Mouse (Mus musculus) intestine, embryonic 14.5 days (tissue): ENCODE data around the gene Eya2. TPM values are rescaled to one million over a fixed set of nuclear protein-coding genes. Genes with fewer than 3 reads are reported as not detected.

Experiments
- ATAC-seq: fragments of 200-750 bp; cut with Nextera tagmentation; replicated peaks from 2 replicates; pipeline ENCODE4 v1.8.0; 2017; ENCODE audit warnings: low read depth, moderate number of reproducible peaks, moderate TSS enrichment, moderate library complexity; ENCODE audit not compliant: low FRiP score, low TSS enrichment
- DNase-seq: peaks from one replicate; pipeline ENCODE4 v3.0.0-alpha.2; 2018; ENCODE audit warnings: low spot score
- H3K27ac ChIP-seq: fragments of 300-500 bp; sonication (generic); 2 replicates; pipeline ENCODE4 v1.5.1; 2014; ENCODE audit warnings: low read depth, mild to moderate bottlenecking, control low read depth
- H3K27me3 ChIP-seq: fragments of 300-500 bp; sonication (generic); replicated peaks from 2 replicates; pipeline ENCODE4 v1.6.1; 2014; ENCODE audit warnings: low read length, control low read depth; ENCODE audit not compliant: control insufficient read depth, insufficient read depth
- H3K36me3 ChIP-seq: fragments of 300-500 bp; sonication (generic); 2 replicates; pipeline ENCODE4 v1.6.1; 2014; ENCODE audit warnings: low read length, control low read depth; ENCODE audit not compliant: control insufficient read depth, insufficient read depth
- H3K4me1 ChIP-seq: fragments of 300-500 bp; sonication (generic); replicated peaks from 2 replicates; pipeline ENCODE4 v1.6.1; 2014; ENCODE audit warnings: low read length, control low read depth, mixed read lengths; ENCODE audit not compliant: control insufficient read depth, insufficient read depth
- H3K4me2 ChIP-seq: fragments of 300-500 bp; sonication (generic); 2 replicates; pipeline ENCODE4 v1.6.1; 2014; ENCODE audit warnings: low read length
- H3K4me3 ChIP-seq: fragments of 300-500 bp; sonication (generic); 2 replicates; pipeline ENCODE4 v1.5.1; 2014; ENCODE audit warnings: low read depth, low read length, control low read depth, mixed read lengths
- H3K9ac ChIP-seq: fragments of 300-500 bp; sonication (generic); 2 replicates; pipeline ENCODE4 v1.6.1; 2014; ENCODE audit warnings: mild to moderate bottlenecking, low read length
- H3K9me3 ChIP-seq: fragments of 300-500 bp; sonication (generic); 2 replicates; pipeline ENCODE4 v1.6.1; 2016; ENCODE audit warnings: low read length, control low read depth; ENCODE audit not compliant: control insufficient read depth
- WGBS: fragments of 180-500 bp; shearing (Covaris S2); extraction: QIAGEN DNeasy Blood & Tissue Kit; methylation state at CpG from one replicate; pipeline ENCODE4 v1.1.7; 2014; 5-methylcytosine and 5-hydroxymethylcytosine counted together
- polyA plus RNA-seq: library from polyadenylated mRNA; unstranded; fragments of >200 nt; fragmentation: Nextera tagmentation; extraction: Ambion mirVana; gene quantifications from 2 replicates; pipeline ENCODE4 v1.2.1, GENCODE M21; 2014

Eya2 gene
- polyA plus RNA-seq, 1 experiment from 2014 or later: 0.85 TPM

DNA sequence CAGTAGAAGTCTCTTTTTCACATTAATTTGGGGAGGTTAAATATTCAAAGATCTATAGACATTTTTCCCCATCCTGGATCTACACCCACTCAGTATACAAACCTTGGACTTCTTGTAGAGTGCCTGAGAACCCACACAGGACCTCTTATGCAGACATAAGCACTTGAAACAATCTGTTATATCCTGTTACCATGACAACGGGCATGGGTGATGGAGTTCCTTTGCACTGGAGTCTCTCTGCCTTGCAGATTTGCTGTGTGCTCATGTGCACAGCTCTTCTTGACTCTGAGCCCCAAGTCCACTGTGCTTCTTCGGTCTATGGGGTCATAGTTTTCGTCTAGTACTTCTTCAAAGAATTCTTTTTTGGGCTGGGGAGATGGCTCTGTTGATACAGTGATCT is 96.2 kb downstream of the Eya2 start:
- no peak for DNase-seq
- H3K4me2 ChIP-seq: no peak overlapping the region
- 86% methylated on average over 3 of the region's 3 CpGs for WGBS

DNA sequence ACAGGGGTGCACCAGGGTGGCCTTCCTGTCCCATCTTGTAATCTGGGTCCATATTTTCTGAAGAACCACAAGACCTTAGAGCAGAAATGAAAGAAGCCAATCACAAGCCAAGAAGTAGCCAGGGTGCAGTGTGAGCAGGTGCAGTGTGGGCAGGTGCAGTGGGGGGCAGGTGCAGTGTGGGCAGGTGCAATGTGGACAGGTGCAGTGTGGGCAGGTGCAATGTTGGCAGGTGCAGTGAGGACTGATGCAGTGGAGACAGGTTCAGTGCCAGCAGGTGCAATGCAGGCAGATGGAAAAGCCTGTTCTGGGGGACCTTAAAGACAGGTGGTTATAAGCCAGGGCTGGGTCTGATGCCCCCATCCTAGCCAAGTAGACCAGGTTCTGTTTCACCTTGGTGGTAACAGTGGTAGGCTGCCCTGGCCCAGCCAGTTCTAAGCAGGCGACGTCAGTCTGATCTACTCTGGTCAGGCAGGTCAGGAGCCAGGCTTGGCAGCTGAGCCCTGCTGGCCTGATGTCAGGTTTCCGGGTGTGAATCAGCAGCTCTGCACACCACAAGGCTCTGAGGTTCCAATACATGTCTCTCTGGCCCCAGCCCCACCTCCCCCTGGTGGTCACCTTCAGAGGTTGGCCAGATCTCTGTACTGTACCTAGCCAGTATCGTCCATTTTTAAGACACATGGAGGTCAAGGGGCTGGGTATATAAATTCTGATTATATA is 98.3 kb downstream of the Eya2 start:
- Histone ChIP-seq H3K4me2 (no peak overlapping the region), H3K36me3 (no peaks in the 10 kb centered on the region), H3K27ac (no peak overlapping the region), H3K4me3 (no peak overlapping the region), H3K4me1 (no peaks in the 10 kb centered on the region), H3K9ac (no peak overlapping the region), H3K9me3 (no peaks in the 10 kb centered on the region), H3K27me3 (no peaks in the 10 kb centered on the region)
- DNase-seq: no peak
- ATAC-seq: peak; percentile 79
- 58% methylated on average over 4 of the region's 4 CpGs for WGBS

More for the DNA sequence above, 96.2 kb downstream of the Eya2 start:
- no peak for ATAC-seq
- no peaks in the 10 kb centered on the region for H3K36me3 ChIP-seq
- H3K9me3 ChIP-seq: no peaks in the 10 kb centered on the region
- no peak overlapping the region for H3K9ac ChIP-seq
- no peaks in the 10 kb centered on the region for H3K4me1 ChIP-seq
- H3K4me3 ChIP-seq: no peak overlapping the region
- no peak overlapping the region for H3K27ac ChIP-seq
- no peaks in the 10 kb centered on the region for H3K27me3 ChIP-seq

DNA sequence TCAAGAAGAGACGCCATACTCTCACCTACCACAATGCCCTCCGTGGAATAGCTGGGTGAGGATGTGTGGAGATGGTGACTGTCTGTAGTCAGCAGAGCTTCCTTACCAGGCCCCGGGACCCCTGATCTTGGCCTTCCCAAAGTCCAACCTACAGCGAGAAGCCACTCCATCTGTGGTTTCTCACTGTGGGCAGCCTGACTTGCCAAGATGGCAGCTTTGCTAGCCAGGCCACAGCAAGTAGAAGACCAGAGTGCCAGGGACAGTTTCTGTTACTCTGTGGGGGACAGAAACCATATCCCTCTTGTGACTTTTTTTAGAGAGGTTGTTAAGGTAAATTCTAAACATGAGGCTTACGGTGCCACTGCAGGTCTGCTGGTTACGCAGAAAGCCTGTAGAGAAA is 99.9 kb downstream of the Eya2 start:
- Histone ChIP-seq H3K4me3 (no peak overlapping the region), H3K9me3 (no peaks in the 10 kb centered on the region), H3K36me3 (no peaks in the 10 kb centered on the region), H3K27me3 (no peaks in the 10 kb centered on the region), H3K27ac (no peak overlapping the region), H3K4me2 (no peak overlapping the region), H3K9ac (no peak overlapping the region), H3K4me1 (no peaks in the 10 kb centered on the region)
- WGBS: 94% methylated on average over 6 of the region's 6 CpGs
- no peak for DNase-seq
- ATAC-seq: no peak

DNA sequence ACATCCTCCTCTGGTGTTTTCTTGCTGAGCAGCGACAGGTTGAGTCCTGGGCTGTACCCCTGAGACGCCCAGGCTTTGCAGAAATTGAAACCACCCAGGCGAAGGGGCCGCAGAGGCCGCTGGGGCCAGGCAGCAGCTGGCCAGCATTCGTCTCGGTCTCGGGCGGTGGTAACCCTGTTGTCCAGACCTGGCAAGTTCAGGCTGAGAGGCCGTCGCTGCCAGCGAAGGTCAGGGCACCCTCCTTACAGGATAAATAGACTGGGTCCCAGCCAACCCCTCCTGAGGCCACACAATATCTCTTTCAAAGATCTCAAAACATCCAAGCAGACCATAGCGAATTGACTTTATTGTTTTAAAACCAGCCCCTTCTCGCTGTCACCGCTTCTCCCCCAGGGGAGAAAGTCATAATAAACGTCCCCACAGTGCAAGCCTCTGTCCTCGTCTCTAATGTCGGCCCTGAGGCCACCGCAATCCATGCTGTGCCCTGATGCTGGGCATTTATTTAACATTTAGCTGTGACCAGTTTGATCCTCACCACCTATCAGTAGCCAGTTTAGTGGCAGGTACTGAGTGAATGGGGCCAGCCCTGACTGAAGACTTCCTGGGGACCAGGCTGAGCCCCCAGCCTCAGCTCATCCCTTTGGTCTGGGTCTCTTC is 105.5 kb downstream of the Eya2 start:
- 64% methylated on average over 19 of the region's 19 CpGs for WGBS
- DNase-seq (no peak), ATAC-seq (no peak)
- Histone ChIP-seq H3K9me3 (no peaks in the 10 kb centered on the region), H3K4me1 (no peaks in the 10 kb centered on the region), H3K9ac (no peak overlapping the region), H3K27ac (no peak overlapping the region), H3K4me3 (no peak overlapping the region), H3K36me3 (no peaks in the 10 kb centered on the region), H3K4me2 (no peak overlapping the region), H3K27me3 (no peaks in the 10 kb centered on the region)

DNA sequence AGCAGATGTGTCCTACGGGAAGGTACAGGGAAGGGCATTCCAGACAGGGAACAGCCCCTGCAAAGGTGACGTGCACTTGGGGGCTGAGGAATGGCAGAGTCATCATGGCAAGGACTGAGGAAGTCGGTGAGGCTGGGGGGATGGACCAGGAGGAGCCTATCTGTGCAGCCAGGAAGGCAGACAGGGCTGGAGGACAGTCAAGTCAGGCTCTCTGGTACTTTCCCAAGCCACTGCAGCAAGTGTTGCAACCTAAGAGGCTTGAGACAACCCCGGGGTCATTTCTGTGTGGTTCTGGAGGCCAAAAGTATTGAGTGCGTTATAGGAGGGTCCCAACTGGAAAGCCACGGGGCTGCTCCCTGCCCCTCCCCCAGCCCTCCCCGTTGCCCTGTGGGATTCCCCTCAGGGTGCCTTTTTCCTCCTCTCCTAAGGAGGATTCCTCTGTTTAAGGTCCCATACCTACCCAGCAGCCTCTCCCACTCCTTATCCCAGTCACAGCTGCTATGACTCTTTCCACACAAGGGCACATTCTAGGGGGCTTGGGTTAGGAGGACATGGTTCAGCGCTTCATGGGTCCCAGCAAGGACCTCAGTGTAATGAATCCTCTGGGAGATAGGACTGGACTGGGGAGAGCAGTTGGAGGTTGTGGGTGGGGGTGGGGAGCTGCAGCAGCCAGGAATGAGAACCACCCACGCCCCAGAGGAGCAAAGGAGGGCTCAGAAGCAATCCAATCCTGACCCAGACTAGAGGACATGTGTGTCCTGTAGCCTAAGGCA is 108.4 kb downstream of the Eya2 start:
- DNase-seq (no peak), ATAC-seq (no peak)
- Histone ChIP-seq H3K36me3 (no peaks in the 10 kb centered on the region), H3K9me3 (no peaks in the 10 kb centered on the region), H3K4me2 (no peak overlapping the region), H3K27me3 (no peaks in the 10 kb centered on the region), H3K4me3 (no peak overlapping the region), H3K27ac (no peak overlapping the region), H3K9ac (no peak overlapping the region), H3K4me1 (no peaks in the 10 kb centered on the region)
- 53% methylated on average over 9 of the region's 9 CpGs for WGBS

DNA sequence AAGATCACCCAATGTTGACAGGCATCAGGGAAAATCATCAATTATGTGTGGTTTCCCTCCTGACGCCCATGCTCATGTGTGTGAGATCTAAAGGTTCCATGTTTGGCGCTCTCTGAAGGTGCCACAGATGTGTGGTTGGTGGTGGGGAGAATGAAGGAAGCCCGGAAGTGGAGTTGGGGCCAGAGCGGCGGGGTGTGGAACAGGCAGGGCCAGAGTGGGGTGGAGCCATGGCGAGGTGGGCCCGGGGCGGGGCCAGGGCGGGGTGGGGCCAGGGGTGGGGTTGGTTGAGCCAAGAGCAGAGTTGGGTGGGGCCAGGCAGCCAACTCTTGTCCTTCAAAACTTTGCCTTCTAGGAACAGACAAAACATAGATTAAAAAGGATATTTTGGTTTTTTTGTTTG is 113.4 kb downstream of the Eya2 start:
- 66% methylated on average over 9 of the region's 9 CpGs for WGBS
- Histone ChIP-seq H3K36me3 (no peaks in the 10 kb centered on the region), H3K27me3 (no peaks in the 10 kb centered on the region), H3K4me3 (no peak overlapping the region), H3K27ac (no peak overlapping the region), H3K4me2 (no peak overlapping the region), H3K4me1 (no peaks in the 10 kb centered on the region), H3K9ac (no peak overlapping the region), H3K9me3 (no peaks in the 10 kb centered on the region)
- no peak for ATAC-seq
- no peak for DNase-seq

DNA sequence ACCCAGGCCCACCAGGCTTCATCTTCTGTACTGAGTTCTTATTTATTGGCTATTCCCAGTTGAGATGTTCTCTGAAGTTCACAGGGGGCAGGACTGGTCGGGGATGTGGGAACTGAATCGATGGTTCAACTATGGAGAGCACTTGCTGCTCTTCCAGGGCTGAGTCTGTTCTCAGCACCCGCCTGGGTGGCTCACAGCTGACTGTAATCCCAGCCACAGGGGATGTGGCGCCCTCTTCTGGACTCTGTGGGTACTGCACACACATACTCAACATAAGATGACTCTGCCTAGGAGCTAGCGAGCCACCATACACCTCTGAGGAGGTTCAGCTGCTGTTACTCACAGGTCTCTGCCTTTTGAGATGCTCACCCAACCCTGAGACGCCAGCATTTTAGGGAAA is 121.9 kb downstream of the Eya2 start:
- DNase-seq (no peak), ATAC-seq (no peak)
- WGBS: 80% methylated on average over 6 of the region's 6 CpGs
- no peaks in the 10 kb centered on the region for H3K4me1 ChIP-seq
- H3K36me3 ChIP-seq: no peaks in the 10 kb centered on the region
- no peaks in the 10 kb centered on the region for H3K9me3 ChIP-seq
- H3K4me2 ChIP-seq: no peak overlapping the region
- H3K27ac ChIP-seq: no peak overlapping the region
- H3K27me3 ChIP-seq: no peaks in the 10 kb centered on the region
- H3K4me3 ChIP-seq: no peak overlapping the region
- H3K9ac ChIP-seq: no peak overlapping the region

DNA sequence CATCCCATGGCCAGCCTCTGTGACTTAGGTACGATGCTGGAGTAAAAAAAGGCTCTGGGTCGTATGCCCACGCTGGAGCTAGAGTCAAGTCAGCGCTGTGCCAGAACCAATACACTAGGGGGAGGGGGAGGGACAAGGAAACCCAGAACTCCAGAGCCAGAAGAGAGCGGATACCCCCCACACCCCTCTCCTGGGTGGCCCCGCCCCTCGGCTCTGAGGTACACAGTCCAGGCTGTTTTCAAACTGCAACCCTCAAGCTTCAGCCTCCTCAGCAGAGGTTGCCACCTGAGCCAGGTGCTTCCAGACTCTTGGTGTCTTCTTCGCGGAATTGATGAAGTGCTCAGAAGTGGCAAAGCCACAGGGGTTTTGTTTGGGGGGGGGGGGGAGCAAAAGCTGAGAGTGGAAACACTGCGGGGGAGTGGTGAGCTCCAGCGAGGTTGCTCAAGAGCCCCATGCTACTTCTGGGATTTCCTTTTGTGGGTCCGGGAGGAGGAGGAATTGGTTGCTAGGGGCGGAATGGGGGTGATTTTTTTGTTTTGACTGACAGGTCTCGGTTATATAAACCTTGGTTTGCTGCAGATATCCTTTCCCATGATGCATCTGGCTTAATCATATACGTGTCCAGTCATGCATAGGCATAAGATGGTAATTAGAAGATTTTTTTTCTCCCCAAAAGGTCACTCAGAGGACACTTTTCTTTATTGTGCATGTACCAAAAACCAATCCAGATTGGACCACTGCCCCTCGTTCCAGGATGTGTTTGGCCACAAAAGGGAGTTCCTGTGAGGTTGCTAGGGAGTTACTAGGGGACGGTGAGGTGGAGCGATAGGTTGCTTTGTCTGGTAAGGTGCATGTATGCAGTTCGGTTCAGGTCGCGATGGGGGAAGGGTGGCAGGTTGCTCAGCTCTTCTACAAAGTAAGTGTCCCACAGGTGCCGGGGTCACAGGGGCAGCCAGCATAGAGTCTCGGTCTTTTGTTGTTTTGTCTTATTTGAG is 122.6 kb downstream of the Eya2 start:
- Histone ChIP-seq H3K9ac (no peak overlapping the region), H3K27ac (no peak overlapping the region), H3K9me3 (no peaks in the 10 kb centered on the region), H3K4me1 (no peaks in the 10 kb centered on the region), H3K36me3 (no peaks in the 10 kb centered on the region), H3K4me2 (no peak overlapping the region), H3K4me3 (no peak overlapping the region), H3K27me3 (no peaks in the 10 kb centered on the region)
- WGBS: 73% methylated on average over 23 of the region's 23 CpGs
- DNase-seq (no peak), ATAC-seq (no peak)
